Mouse (Mus musculus): ENCODE results near the gene Fam89b. TPM values are rescaled to one million over a fixed set of nuclear protein-coding genes. Genes with fewer than 3 reads are reported as not detected.

Gene Fam89b
- total RNA-seq, 2 experiments from 2014 or later, result 43.1 to 44.9 TPM

DNA sequence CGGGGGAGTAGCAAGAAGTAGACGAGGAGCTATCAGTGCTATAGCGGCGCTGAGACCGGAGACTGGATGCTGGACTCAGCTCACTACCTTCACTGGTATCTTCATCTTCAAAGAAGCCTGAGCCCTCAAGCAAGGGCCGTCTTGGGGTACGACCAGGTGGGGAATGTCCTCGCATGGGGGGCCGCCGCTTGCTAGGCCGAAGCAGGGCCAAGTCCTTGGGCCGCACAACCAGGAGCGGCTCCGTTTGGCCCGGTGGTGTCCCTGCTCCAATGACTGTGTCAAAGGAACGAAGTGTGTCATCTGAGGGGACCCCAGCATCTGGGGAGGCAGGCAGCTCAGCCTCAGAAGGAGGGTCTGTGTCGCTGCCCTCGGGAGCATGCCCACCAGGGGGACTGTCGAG, 44.0 kb downstream of the Fam89b start:
- DNase-seq, result no peak

DNA sequence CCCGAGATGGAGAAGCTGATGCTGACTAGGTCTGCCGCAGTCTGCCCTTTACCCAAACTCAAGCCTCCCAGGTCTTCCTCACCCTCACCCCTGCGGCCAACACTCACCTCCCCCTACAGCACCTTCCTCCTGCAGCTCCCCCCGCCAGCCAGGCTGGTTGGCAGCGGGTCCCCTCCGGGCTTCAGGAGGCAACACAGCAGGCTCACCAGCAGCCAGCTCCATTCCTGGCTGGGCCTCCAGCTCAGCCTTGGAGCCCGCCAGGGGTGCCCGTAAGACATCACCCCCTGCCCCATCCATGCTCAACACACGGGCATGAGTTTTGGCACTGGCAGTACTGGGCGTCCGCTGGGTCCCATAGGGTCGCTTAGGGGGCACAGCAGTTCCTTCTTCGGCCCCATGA, 44.5 kb downstream of the Fam89b start:
- DNase-seq, result no peak

DNA sequence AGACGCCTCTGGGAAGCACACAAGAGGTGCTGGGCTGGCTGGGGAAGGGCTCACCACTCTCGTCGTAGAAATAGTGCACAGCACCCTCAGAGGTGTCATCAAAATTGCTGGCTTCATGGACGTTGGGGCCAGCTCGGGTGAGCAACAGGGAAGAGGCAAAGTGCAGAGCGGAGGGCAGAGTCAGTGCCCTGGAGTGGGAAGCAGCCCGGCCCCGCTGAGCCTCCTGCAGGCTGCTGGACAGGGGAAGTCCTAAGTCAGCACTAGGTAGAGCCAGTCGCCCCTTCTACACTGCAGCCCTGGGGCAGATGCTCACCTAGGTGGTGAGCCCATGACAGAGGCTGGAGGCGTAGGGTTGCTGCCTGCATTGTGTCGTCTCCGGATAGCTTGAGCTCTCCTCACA, 45.2 kb downstream of the Fam89b start:
- DNase-seq, result no peak

DNA sequence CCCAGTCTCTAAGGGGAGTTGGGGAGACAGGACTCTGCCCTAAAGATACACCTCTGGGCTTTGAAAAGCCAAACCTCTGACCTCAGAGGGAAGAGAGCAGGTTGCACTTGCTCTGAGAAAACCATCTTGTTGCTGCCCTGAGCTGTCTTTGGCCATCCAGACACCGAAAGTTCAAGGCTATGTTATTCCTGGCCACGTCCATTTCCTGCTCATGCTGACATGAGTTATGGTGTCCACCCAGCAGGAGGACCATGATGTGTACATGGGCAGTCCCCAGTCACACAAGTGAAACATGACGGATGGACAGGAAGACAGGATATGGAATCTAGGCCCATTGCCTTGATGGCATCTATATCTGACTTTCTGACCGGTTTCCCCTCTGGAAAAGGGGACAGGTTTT, 49.0 kb downstream of the Fam89b start:
- no peak for DNase-seq

Small RNA genes lying within 50 kb of the gene (microRNA-seq; reads per million reads assigned to microRNA genes)
- 0 reads per million in 2 experiments for gene Mir6987

Other genes with a start within 250 kb of the Fam89b start
- gene Mus81, start 241.3 kb downstream of the Fam89b start, total RNA-seq (2021), result 10 to 100 TPM; 24.7 to 29.9 TPM
- gene Cfl1, start 239.2 kb downstream of the Fam89b start, total RNA-seq (2021), result 100 to 1,000 TPM; 305 to 378 TPM
- gene 1700020D05Rik, start 225.9 kb downstream of the Fam89b start, total RNA-seq (2021), result 1 to 10 TPM in 1 of 2 experiments, under 1 TPM in 1; 0.47 to 1.4 TPM
- gene Snx32, start 219.1 kb downstream of the Fam89b start, total RNA-seq (2021), result 1 to 10 TPM; 5.1 to 7.2 TPM
- not detected for gene Ovol1, start 169.0 kb downstream of the Fam89b start, total RNA-seq (2021)
- 1 to 10 TPM; 1.6 to 2.7 TPM for gene Ap5b1, start 161.6 kb downstream of the Fam89b start, total RNA-seq (2021)
- 10 to 100 TPM; 44.9 to 50.4 TPM for gene Rnaseh2c, start 127.8 kb downstream of the Fam89b start, total RNA-seq (2021)
- gene Kat5, start 119.4 kb downstream of the Fam89b start, total RNA-seq (2021), result 10 to 100 TPM; 31.6 to 39.9 TPM
- gene Rela, start 92.2 kb downstream of the Fam89b start, total RNA-seq (2021), result 10 to 100 TPM; 20.0 to 28.8 TPM
- gene Sipa1, start 65.9 kb downstream of the Fam89b start, total RNA-seq (2021), result 10 to 100 TPM; 25.5 to 36.6 TPM
- gene Map3k11, start 40.9 kb downstream of the Fam89b start, total RNA-seq (2021), result 10 to 100 TPM; 19.3 to 25.0 TPM
- gene Pcnx3, start 40.7 kb downstream of the Fam89b start, total RNA-seq (2021), result 10 to 100 TPM; 19.5 to 32.5 TPM
- not detected for gene Kcnk7, start 25.3 kb downstream of the Fam89b start, total RNA-seq (2021)
- 100 to 1,000 TPM; 280 to 285 TPM for gene Ehbp1l1, start 3.3 kb downstream of the Fam89b start, total RNA-seq (2021)
- 100 to 1,000 TPM in 1 of 2 experiments, 10 to 100 TPM in 1; 88.0 to 113 TPM for gene Ltbp3, start 11.3 kb upstream of the Fam89b start, total RNA-seq (2021)
- gene Scyl1, start 41.8 kb upstream of the Fam89b start, total RNA-seq (2021), result 10 to 100 TPM; 56.0 to 59.6 TPM
- gene Frmd8, start 145.6 kb upstream of the Fam89b start, total RNA-seq (2021), result 10 to 100 TPM in 1 of 2 experiments, 1 to 10 TPM in 1; 7.4 to 10.3 TPM
- 1 to 10 TPM; 2.6 to 3.5 TPM for gene Slc25a45, start 148.2 kb upstream of the Fam89b start, total RNA-seq (2021)
- gene Tigd3, start 164.5 kb upstream of the Fam89b start, total RNA-seq (2021), result under 1 TPM; 0.82 to 0.95 TPM
- gene Dpf2, start 183.4 kb upstream of the Fam89b start, total RNA-seq (2021), result 10 to 100 TPM; 86.8 to 90.9 TPM
- 10 to 100 TPM; 16.6 to 20.9 TPM for gene Cdc42ep2, start 195.2 kb upstream of the Fam89b start, total RNA-seq (2021)
- gene Pola2, start 234.5 kb upstream of the Fam89b start, total RNA-seq (2021), result 10 to 100 TPM; 13.7 to 18.7 TPM

Data from gastrocnemius, postnatal 10 days (tissue).